Mouse (Mus musculus) heart, postnatal 0 days (tissue): ENCODE measurements at regions not wholly inside any gene's neighbourhood (a gene's known extent, or its start where the extent isn't known, plus 50 kb on each side); places are given as distances from the start of the nearest gene placed in this dataset.

ENCODE experiments used
- CTCF ChIP-seq: IDR thresholded peaks from 2 replicates; pipeline ENCODE4 v1.5.1; 2016; ENCODE audit warnings: antibody characterized with exemption, control low read depth, low read depth
- EP300 ChIP-seq: IDR thresholded peaks from 2 replicates; pipeline ENCODE4 v1.6.1; 2016; ENCODE audit warnings: antibody characterized with exemption, low read depth

DNA sequence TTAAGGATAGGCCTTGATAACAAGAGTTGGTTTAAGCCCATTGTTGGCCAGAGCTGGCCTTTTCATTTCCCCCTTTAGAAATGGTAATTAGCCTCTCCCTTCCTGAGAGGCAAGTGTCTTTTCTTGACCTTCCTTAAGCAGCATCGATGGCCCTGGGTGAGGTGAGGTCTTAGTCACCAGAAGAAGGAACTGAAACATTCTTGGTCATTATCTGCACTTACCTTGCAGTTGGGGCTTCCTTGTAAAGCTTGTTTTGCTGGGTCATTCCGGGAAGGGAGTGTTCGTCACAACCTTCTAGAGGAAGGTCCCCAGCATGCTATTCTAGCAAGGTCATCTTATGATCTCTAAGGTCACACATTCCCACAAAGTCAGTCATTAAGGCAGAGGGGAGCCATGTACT lies 322.6 kb upstream of the Meis1 start:
- TF ChIP-seq CTCF (no peak), EP300 (no peak)
